Mouse (Mus musculus) adrenal gland, postnatal 36 days (tissue): ENCODE results near the gene Paqr9. TPM values are rescaled to one million over a fixed set of nuclear protein-coding genes. Genes with fewer than 3 reads are reported as not detected.

ENCODE experiments used
- total RNA-seq, 2 experiments: library from RNA; stranded (reverse); gene quantifications; 2 replicates each; pipeline ENCODE4 v1.2.3; 2021

Gene Paqr9
- total RNA-seq, 2 experiments from 2014 or later, result 6.1 to 6.9 TPM

Other genes starting within 250 kb of the Paqr9 start
- 10 to 100 TPM; 24.6 to 41.4 TPM for gene Chst2, start 152.9 kb upstream of the Paqr9 start, total RNA-seq
- 10 to 100 TPM; 54.8 to 57.3 TPM for gene U2surp, start 47.7 kb upstream of the Paqr9 start, total RNA-seq
- 1 to 10 TPM; 5.8 to 6.1 TPM for gene Pcolce2, start 77.9 kb downstream of the Paqr9 start, total RNA-seq
- 1 to 10 TPM; 2.9 to 4.1 TPM for gene Trpc1, start 190.7 kb downstream of the Paqr9 start, total RNA-seq